Mouse (Mus musculus) ES-CJ7 (cell line): ENCODE results near the gene Neo1.
A peak's percentile ranks its signal among the peaks of the same experiment; 100 is the strongest.

Source experiments
- DNase-seq: peaks from one replicate; pipeline ENCODE4 v3.0.0; 2011; ENCODE audit warnings: low read depth, low spot score

Neo1 gene

GRCm38 (mm10) chr9:59036159-59036731, at the start of gene Neo1:
Gene Neo1, minus strand, starts transcription at chr9:59036441.
- peak; percentile 71 for DNase-seq

DNA sequence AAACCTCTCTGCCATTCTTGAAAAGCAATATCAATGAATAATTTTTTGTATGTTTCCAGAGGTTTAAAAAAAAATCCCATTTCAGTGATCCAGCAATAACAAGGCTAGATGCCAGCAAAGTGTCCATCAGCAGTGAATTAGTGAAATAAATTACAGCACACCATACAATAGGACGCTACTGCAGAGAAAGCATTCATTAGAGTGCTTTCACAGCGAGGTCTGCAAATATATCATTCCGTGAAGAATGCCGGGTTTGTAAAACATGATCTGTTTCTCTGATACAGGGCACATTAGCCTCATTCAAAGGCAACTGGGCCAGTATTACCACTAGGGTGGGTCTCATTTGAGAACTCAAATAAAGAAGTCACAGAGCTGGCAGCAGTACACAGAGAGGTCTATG, 39.4 kb upstream of the Neo1 start:
- no peak for DNase-seq

DNA sequence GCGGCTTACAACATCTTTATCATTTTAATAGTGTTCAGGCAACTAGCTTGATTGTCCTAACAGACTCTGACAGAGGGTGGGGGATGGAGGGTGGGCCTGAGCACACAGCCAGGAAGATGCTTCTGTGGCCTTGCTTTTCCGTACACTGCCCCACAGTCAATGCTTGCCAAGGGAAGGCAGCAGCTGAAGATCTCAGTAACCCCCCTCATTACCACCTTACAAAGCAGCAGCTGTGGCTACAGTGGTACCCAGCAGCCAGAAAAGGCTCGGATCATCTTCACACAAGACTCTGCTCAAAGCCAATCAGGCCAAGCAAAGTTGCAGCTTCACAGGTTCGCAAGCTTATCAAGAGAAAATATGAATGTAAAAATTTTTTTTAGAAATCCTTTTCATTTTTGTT, 37.6 kb upstream of the Neo1 start:
- DNase-seq = no peak

GRCm38 (mm10) chr9:59072076-59072777, 36.0 kb upstream of the Neo1 start:
- no peak for DNase-seq

DNA sequence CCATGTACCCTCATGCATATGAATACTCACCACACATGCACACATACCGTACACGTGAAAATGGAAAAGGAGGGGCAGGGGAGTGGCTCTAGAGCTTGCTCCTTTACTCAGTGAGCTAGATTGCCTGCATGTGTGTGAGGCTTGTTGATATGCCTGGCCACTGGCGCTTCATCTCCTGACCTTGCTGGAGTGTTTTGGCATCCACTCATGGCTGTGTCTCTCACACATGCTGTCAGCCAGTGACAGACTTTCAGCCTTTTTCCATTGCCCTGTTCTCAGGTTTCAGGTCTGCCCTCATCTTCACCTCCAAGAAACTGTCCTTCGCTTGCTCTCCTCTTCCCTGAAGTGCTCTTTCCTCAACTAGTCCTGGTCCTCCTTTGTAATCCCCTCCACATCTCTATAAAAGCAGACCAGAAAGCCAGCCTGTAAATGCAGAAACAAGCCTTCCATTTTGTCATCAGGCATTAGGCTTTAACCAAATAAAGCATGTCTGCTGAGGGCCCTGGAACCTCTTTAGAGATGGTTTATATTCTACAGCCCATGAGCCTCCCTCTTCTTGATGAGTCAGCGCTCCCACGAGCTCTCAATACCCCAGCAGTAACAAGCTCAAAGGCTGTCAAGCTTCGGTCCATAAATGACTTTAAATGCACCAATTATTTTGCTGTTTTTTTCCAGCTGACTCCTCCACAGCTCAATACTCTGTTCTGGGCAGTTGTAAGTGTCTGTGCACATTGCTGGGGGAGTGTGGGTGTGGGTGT, 35.2 kb upstream of the Neo1 start:
- no peak for DNase-seq

DNA sequence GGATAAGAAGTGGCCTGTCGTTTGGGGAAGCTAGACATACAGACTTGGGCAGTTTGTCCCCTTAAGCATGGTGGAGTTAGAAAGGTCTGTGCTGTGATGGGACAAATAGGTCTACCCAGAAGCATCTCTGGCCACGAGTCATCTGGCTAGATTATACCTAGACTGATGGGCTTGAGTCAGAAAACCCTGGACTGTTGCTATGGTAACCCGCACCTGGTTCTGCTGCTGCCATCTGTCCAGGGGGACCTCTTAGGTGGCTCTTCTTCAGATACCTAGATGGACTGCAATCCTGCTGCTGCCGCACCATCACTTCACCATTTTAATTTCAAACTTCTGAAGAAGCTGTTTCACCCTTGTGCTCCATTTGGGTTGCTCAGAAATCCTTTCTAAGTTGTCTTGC, 34.0 kb upstream of the Neo1 start:
- DNase-seq = no peak

DNA sequence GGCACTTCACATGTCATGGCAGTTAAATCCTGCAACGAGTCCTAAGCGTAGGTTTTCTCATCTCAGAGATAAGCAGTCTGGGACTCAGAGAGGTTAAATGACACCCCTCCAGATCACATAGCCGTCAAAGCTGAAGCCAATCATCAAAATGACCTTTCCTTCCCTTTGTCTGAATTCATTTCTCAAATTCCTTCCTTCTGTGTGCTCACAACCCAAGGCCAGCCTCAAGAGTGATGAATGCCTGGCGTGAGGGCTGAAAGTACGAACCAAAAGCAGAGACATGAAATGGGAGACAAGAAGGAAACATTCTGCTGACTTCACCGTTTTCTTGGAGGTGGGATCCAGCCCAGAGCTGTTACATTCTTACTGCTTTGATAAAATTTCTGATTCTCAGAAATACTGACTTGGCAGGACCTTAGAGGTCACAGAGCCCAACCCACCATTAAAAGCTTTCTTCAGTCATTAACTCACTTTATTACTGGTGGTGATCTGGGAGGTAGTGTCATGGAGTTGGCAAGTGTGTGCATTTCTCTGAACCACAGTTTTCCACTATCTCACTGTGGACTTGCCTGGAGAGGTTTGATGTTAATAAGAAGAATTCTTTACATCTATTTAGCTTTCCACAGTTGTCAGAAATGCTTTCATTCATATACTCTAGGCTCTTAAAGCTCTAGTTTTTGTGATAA, 29.5 kb upstream of the Neo1 start:
- no peak for DNase-seq

- no peak for DNase-seq
Measured at GRCm38 (mm10) chr9:59062409-59062808, 26.2 kb upstream of the Neo1 start.

DNA sequence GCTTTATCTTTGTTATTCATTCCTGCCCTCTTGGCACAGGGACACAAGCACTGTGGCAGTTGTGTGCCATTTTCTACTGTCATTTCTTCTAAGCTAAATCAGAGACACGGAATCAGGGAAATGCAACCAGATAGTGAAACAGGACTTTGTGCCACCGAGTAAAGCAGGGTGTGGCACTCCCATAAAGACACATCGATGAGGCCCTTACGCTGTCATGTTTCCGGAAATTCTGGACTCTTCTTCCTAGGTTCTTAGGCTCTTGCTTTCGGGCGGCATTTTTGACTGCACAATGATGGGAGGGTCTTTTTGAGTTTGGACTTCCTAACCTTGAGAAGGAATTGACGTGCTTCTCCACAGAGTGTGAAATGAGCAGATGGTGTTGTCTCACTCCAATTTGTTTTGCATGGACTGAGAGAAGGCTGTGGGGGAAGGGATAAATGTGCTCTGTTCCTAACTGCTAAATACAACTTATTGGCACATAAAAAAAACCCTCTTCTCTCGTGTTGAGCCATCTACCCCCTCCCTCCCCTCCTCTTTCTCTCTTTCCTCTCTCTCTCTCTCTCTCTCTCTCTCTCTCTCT, 23.9 kb upstream of the Neo1 start:
- no peak for DNase-seq

DNA sequence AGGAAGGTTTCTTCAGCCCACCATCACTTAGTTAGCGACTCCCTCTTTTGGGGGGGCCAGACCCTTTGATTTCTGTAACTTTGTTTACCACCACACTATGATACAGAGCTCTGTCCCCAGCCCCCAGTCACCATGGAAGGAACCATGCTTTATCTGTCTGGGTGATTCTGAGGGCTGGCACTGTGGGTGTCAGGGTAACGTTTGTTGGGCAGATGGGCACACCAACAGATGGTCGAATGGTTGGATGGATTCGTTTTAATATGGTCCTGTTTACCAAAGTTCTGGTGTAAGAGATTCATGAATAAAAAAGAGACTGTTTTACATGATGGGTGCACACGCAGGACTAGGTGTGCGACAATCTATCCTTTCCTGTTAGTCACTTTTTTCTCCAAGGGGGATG, 22.9 kb upstream of the Neo1 start:
- DNase-seq = no peak

DNA sequence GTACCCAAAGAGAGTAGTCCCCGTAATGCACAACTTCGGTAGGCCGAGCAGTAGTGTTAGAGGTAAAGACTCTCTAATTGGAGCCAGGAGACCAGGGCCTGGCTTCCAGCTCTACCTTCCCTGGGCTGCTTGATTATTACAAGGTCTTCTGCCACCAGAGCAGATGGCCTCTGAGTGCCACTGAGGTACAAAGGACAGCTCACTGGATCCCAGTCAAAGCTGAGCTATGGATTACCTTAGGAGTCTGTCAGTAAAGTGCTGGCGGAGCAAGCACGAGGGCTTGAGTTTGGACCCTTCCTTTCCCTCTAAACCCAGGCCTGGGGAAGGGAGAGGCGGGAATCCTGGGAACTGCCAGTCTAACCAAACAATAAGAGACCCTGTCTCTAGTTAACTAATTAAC, 21.8 kb upstream of the Neo1 start:
- no peak for DNase-seq

DNA sequence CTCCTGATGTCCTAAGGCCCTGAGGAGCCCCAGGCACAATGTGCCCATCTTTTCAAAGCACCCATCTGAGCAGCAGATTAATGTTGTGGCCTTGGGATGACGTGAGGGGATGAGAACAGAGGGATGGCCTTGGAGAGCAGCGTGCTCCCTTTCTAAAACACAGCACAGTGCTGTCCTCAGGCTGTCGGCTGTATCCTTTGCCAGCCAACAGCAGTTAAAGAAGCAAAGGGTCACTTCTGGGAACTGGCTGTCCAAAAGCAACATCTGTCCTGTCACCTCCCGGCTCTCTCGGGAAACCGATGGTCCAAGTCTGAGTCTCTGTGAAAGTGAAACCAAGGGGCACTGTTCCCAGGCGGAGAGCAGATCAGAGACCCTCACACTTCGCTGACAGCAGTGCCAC, 20.0 kb upstream of the Neo1 start:
- no peak for DNase-seq

- no peak for DNase-seq
Measured at GRCm38 (mm10) chr9:59041805-59042204, 5.6 kb upstream of the Neo1 start.

DNA sequence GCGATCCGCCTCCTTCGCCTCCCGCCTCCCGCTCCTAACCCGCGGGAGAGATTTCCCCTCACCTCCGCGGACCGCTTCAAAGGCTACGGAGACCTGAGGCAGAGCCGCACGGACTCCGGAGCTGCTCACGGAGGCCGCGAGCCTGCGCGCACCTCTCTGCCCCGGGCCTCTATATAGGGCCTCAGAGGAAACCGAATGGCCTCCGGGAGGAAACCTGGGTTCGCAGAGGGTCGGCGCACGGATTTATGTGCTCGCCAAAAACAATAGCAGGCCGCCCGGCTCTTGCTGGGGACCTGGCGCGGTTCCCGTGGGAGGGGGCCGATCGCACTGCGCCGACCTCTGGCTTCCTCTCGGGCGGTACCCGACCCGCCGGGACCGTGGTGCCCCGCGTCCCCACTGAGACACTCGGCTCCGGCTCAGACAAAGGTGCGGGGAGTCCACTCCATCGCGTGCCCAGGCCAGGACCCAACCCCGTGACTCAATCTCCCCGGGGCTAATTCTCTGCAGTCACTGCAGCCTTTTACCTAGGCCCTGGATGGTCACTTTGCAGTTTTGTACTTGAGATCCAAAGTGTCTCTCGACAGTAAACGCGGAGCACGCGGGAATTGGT, 596 bp upstream of the Neo1 start:
- DNase-seq = peak; percentile 42

GRCm38 (mm10) chr9:59035342-59036158, 691 bp downstream of the Neo1 start:
- DNase-seq = peak; percentile 69

- DNase-seq = no peak
Measured at GRCm38 (mm10) chr9:59034836-59035235, 1.4 kb downstream of the Neo1 start.

DNA sequence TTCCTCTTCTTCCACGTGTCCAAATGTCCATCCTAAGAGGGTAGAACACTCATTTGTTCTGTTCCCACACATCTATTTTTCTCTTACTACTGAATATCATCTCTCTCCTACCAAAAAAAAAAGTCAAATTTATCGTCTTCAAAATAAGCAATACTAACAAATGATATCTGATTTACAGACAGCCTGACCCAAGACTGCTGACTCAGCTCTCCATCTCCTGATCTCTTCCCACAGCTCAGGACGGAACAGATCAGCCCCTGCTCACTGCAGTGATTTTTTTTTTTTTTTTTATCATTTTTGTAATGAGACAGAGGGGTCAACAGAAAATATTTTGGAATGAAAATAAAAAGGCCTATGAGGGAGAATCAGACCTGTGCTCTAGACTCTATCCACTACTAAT, 2.7 kb downstream of the Neo1 start:
- DNase-seq = no peak

DNA sequence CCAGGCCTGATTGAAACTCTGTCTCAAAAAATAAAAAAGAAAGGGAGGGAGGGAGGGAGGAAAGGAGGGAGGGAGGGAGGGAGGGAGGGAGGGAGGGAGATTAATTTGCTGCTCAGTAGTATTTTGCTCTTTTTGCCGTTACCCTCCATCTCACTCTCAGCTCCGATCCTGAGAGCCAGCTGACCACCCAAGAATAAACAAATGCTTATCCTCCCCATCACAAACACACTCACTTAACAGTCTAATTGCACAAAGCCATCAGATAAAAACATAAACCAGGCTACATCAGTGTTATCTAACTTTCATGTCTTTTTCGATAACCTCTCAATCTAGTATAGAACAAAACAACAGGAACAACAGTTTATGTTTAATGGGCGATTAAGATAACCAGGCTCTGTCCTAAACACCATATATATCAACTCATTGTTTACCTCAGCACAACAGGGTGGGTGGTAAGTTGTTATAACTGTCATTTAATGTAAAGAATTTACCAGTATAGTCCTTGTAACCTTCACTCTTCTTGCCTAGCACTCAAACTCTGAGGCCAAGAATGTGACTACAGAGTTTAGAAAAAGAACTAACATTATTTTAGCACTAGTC, 11.9 kb downstream of the Neo1 start:
- no peak for DNase-seq

DNA sequence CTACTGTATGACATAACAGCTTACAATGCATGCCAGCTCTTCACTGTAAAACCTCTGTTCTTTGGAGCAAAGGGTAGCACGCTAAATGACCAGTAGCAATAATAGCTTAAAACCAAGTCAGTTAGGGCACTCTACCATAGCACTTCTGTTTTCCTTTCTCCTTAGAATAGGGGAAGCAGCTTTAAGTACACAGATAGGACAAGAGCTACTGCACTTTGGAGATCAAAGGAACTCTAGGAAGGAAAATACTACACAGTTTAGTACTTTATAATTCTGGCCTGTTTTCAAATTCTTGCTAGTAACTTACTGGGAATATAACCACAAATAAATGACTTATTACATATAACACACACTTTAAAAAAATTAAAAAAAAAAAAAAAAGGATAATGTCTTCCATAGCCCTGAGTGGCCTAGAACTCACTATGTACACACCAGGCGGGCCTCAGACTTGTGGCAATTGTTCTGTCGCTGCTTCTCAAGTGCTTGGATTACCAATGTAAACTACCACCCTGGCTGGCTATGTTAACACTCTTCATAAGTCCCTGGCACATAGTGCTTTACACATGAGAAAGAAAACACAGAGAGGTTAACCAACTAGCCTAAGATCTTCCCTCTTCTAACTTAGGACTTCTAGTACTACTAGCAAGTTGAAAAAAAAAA, 20.1 kb downstream of the Neo1 start:
- DNase-seq = no peak

DNA sequence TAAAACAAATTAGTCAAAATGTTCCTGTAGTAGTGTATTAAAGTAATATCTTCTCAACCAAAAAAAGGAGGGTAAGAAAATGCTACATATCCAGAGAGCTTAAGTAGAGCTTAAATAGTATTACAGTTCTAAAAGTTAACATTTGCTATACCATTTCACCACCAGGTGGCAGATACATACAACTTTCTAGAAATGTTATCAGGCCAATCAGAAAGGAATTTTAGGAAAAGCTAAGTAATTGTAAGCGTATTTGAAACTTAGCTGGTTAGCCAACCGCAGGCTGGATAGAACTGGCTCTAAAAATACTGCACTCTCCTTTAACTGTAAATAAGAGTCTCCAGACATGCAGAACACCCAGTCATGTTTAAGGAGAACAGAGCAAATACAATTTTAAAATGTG, 22.9 kb downstream of the Neo1 start:
- peak; percentile 56 for DNase-seq
